Mouse (Mus musculus): ENCODE data around the gene Rp2. TPM values are rescaled to one million over a fixed set of nuclear protein-coding genes. Genes with fewer than 3 reads are reported as not detected.

Rp2 gene
- polyA plus RNA-seq, 1 experiment from 2014 or later = 23.6 TPM

- no peaks in the 10 kb centered on the region for H3K36me3 ChIP-seq (ENCODE audit: control insufficient read depth, insufficient read depth, low read length)
- no peak for ATAC-seq (ENCODE audit: low FRiP score)
Measured at GRCm38 (mm10) chrX:20412221-20412620, 47.9 kb downstream of the Rp2 start.

GRCm38 (mm10) chrX:20414885-20415622 lies 50.8 kb downstream of the Rp2 start:
- WGBS = 63% methylated on average over 10 of the region's 10 CpGs

More at GRCm38 (mm10) chrX:20412221-20412620, 47.9 kb downstream of the Rp2 start:
- Histone ChIP-seq H3K9ac (ENCODE audit: low read depth, low read length) (no peak overlapping the region), H3K4me2 (replicated peaks; ENCODE audit: low read depth, low read length) (no peak overlapping the region), H3K27ac (ENCODE audit: low read depth, low read length) (no peak overlapping the region), H3K9me3 (ENCODE audit: control insufficient read depth, low read length) (no peaks in the 10 kb centered on the region), H3K27me3 (ENCODE audit: control insufficient read depth, insufficient read depth, low read length) (no peaks in the 10 kb centered on the region), H3K4me3 (ENCODE audit: low read depth, low read length) (no peak overlapping the region), H3K4me1 (replicated peaks; ENCODE audit: control insufficient read depth, insufficient read depth, low read length) (no peaks in the 10 kb centered on the region)
- no peak for DNase-seq (ENCODE audit: low spot score)
- WGBS = 77% methylated on average over 3 of the region's 3 CpGs

GRCm38 (mm10) chrX:20418461-20418860 lies 54.2 kb downstream of the Rp2 start:
- WGBS = 97% methylated on average over 2 of the region's 2 CpGs
- Histone ChIP-seq H3K4me3 (ENCODE audit: low read depth, low read length) (no peak overlapping the region), H3K27me3 (ENCODE audit: control insufficient read depth, insufficient read depth, low read length) (no peaks in the 10 kb centered on the region), H3K4me1 (replicated peaks; ENCODE audit: control insufficient read depth, insufficient read depth, low read length) (no peaks in the 10 kb centered on the region), H3K27ac (ENCODE audit: low read depth, low read length) (no peak overlapping the region), H3K9ac (ENCODE audit: low read depth, low read length) (no peak overlapping the region), H3K9me3 (ENCODE audit: control insufficient read depth, low read length) (no peaks in the 10 kb centered on the region), H3K36me3 (ENCODE audit: control insufficient read depth, insufficient read depth, low read length) (no peaks in the 10 kb centered on the region), H3K4me2 (replicated peaks; ENCODE audit: low read depth, low read length) (no peak overlapping the region)
- ATAC-seq (ENCODE audit: low FRiP score) = no peak
- DNase-seq (ENCODE audit: low spot score) = no peak

More at GRCm38 (mm10) chrX:20414885-20415622, 50.8 kb downstream of the Rp2 start:
- Histone ChIP-seq H3K27me3 (ENCODE audit: control insufficient read depth, insufficient read depth, low read length) (no peaks in the 10 kb centered on the region), H3K4me3 (ENCODE audit: low read depth, low read length) (no peak overlapping the region), H3K4me1 (replicated peaks; ENCODE audit: control insufficient read depth, insufficient read depth, low read length) (no peaks in the 10 kb centered on the region), H3K4me2 (replicated peaks; ENCODE audit: low read depth, low read length) (no peak overlapping the region), H3K36me3 (ENCODE audit: control insufficient read depth, insufficient read depth, low read length) (no peaks in the 10 kb centered on the region), H3K27ac (ENCODE audit: low read depth, low read length) (no peak overlapping the region), H3K9ac (ENCODE audit: low read depth, low read length) (no peak overlapping the region), H3K9me3 (ENCODE audit: control insufficient read depth, low read length) (no peaks in the 10 kb centered on the region)
- ATAC-seq (ENCODE audit: low FRiP score) (no peak), DNase-seq (ENCODE audit: low spot score) (no peak)

GRCm38 (mm10) chrX:20419536-20419935 lies 55.3 kb downstream of the Rp2 start:
- Histone ChIP-seq H3K9ac (ENCODE audit: low read depth, low read length) (no peak overlapping the region), H3K27me3 (ENCODE audit: control insufficient read depth, insufficient read depth, low read length) (no peaks in the 10 kb centered on the region), H3K36me3 (ENCODE audit: control insufficient read depth, insufficient read depth, low read length) (no peaks in the 10 kb centered on the region), H3K4me3 (ENCODE audit: low read depth, low read length) (no peak overlapping the region), H3K9me3 (ENCODE audit: control insufficient read depth, low read length) (no peaks in the 10 kb centered on the region), H3K4me2 (replicated peaks; ENCODE audit: low read depth, low read length) (no peak overlapping the region), H3K27ac (ENCODE audit: low read depth, low read length) (no peak overlapping the region), H3K4me1 (replicated peaks; ENCODE audit: control insufficient read depth, insufficient read depth, low read length) (no peaks in the 10 kb centered on the region)
- ATAC-seq (ENCODE audit: low FRiP score) (no peak), DNase-seq (ENCODE audit: low spot score) (no peak)
- WGBS = 89% methylated on average over 4 of the region's 4 CpGs

- DNase-seq (ENCODE audit: low spot score) (peak; percentile 78), ATAC-seq (ENCODE audit: low FRiP score) (peak; percentile 98)
- Histone ChIP-seq H3K9ac (ENCODE audit: low read depth, low read length) (peak within 1 kb of the TSS; percentile 68), H3K27me3 (ENCODE audit: control insufficient read depth, insufficient read depth, low read length) (no peaks in the 10 kb centered on the region), H3K27ac (ENCODE audit: low read depth, low read length) (peak within 1 kb of the TSS; percentile 78), H3K4me1 (replicated peaks; ENCODE audit: control insufficient read depth, insufficient read depth, low read length) (no peaks in the 10 kb centered on the region), H3K36me3 (ENCODE audit: control insufficient read depth, insufficient read depth, low read length) (no peaks in the 10 kb centered on the region), H3K4me2 (replicated peaks; ENCODE audit: low read depth, low read length) (peak within 1 kb of the TSS; percentile 51), H3K9me3 (ENCODE audit: control insufficient read depth, low read length) (no peaks in the 10 kb centered on the region), H3K4me3 (ENCODE audit: low read depth, low read length) (peak within 1 kb of the TSS; percentile 58)
- WGBS = 19% methylated on average over 28 of the region's 67 CpGs
Measured at GRCm38 (mm10) chrX:20425140-20425838, 61.0 kb downstream of the Rp2 start, which contains the start of gene Jade3. TSS of gene Jade3 (plus strand) at chrX:20425688.

- Histone ChIP-seq H3K4me3 (ENCODE audit: low read depth, low read length) (peak overlapping the region; percentile 58), H3K27me3 (ENCODE audit: control insufficient read depth, insufficient read depth, low read length) (no peaks in the 10 kb centered on the region), H3K27ac (ENCODE audit: low read depth, low read length) (peak overlapping the region; percentile 78), H3K4me2 (replicated peaks; ENCODE audit: low read depth, low read length) (peak overlapping the region; percentile 51), H3K9ac (ENCODE audit: low read depth, low read length) (peak overlapping the region; percentile 68), H3K36me3 (ENCODE audit: control insufficient read depth, insufficient read depth, low read length) (no peaks in the 10 kb centered on the region), H3K4me1 (replicated peaks; ENCODE audit: control insufficient read depth, insufficient read depth, low read length) (no peaks in the 10 kb centered on the region), H3K9me3 (ENCODE audit: control insufficient read depth, low read length) (no peaks in the 10 kb centered on the region)
- 20% methylated on average over 27 of the region's 51 CpGs for WGBS
- DNase-seq (ENCODE audit: low spot score) (peak; percentile 48), ATAC-seq (ENCODE audit: low FRiP score) (peak; percentile 79)
Measured at GRCm38 (mm10) chrX:20425839-20426449, 61.7 kb downstream of the Rp2 start.

Other genes with a start within 250 kb of the Rp2 start
- 2.1 and 2.4 TPM in 2 replicates for gene Slc9a7, start 72.7 kb upstream of the Rp2 start, polyA plus RNA-seq (2014; fragmentation: Nextera tagmentation; extraction: Ambion mirVana)
- 7.2 and 9.1 TPM in 2 replicates for gene Jade3, start 61.2 kb downstream of the Rp2 start, polyA plus RNA-seq (2014; fragmentation: Nextera tagmentation; extraction: Ambion mirVana)
- 0.20 TPM in 1 of 2 replicates, not detected in the other for gene Rgn, start 185.3 kb downstream of the Rp2 start, polyA plus RNA-seq (2014; fragmentation: Nextera tagmentation; extraction: Ambion mirVana)

Measured in hindbrain, embryonic 11.5 days (tissue).